Mouse (Mus musculus) limb, embryonic 14.5 days (tissue): ENCODE data around the gene Bcor. TPM values are rescaled to one million over a fixed set of nuclear protein-coding genes. Genes with fewer than 3 reads are reported as not detected.

Experiments
- ATAC-seq: fragments of 200-750 bp; cut with Nextera tagmentation; 2 replicates; pipeline ENCODE4 v1.8.0; 2017; ENCODE audit warnings: low read depth, moderate number of reproducible peaks, moderate TSS enrichment; ENCODE audit not compliant: low FRiP score
- DNase-seq: peaks from one replicate; pipeline ENCODE4 v3.0.0-alpha.2; 2015; ENCODE audit warnings: low spot score
- H3K27ac ChIP-seq: fragments of 300-500 bp; sonication (generic); replicated peaks from 2 replicates; pipeline ENCODE4 v1.5.1; 2014; ENCODE audit warnings: low read depth, mild to moderate bottlenecking, low read length, moderate library complexity, mixed read lengths
- H3K27me3 ChIP-seq: fragments of 300-500 bp; sonication (generic); 2 replicates; pipeline ENCODE4 v1.6.1; 2014; ENCODE audit warnings: low read length, mixed read lengths; ENCODE audit not compliant: control insufficient read depth, insufficient read depth
- H3K36me3 ChIP-seq: fragments of 300-500 bp; sonication (generic); 2 replicates; pipeline ENCODE4 v1.6.1; 2014; ENCODE audit warnings: mild to moderate bottlenecking, low read length, moderate library complexity, mixed read lengths; ENCODE audit not compliant: control insufficient read depth, insufficient read depth
- H3K4me1 ChIP-seq: fragments of 300-500 bp; sonication (generic); 2 replicates; pipeline ENCODE4 v1.6.1; 2014; ENCODE audit warnings: antibody characterized with exemption, low read length, mixed read lengths; ENCODE audit not compliant: control insufficient read depth, insufficient read depth
- H3K4me2 ChIP-seq: fragments of 300-500 bp; sonication (generic); replicated peaks from 2 replicates; pipeline ENCODE4 v1.6.1; 2014; ENCODE audit warnings: low read depth, mild to moderate bottlenecking, low read length, moderate library complexity; ENCODE audit not compliant: severe bottlenecking
- H3K4me3 ChIP-seq: fragments of 300-500 bp; sonication (generic); replicated peaks from 2 replicates; pipeline ENCODE4 v1.5.1; 2014; ENCODE audit warnings: low read length
- H3K9ac ChIP-seq: fragments of 300-500 bp; sonication (generic); 2 replicates; pipeline ENCODE4 v1.6.1; 2014; ENCODE audit warnings: mild to moderate bottlenecking, low read depth, low read length, moderate library complexity; ENCODE audit not compliant: severe bottlenecking
- H3K9me3 ChIP-seq: fragments of 300-500 bp; sonication (generic); 2 replicates; pipeline ENCODE4 v1.6.1; 2016; ENCODE audit warnings: low read length; ENCODE audit not compliant: control insufficient read depth
- POLR2A ChIP-seq: fragments of 200-500 bp; IDR thresholded peaks from 2 replicates; pipeline ENCODE4 v1.8.0; 2012; ENCODE audit warnings: inconsistent platforms, mild to moderate bottlenecking, moderate library complexity, borderline replicate concordance; ENCODE audit not compliant: insufficient read depth, insufficient read length; ENCODE audit errors: extremely low read depth
- WGBS: fragments of 180-500 bp; shearing (Covaris S2); extraction: QIAGEN DNeasy Blood & Tissue Kit; methylation state at CpG from one replicate; pipeline ENCODE4 v1.1.7; 2014; 5-methylcytosine and 5-hydroxymethylcytosine counted together
- polyA plus RNA-seq, 2 experiments: library from polyadenylated mRNA; depleted of rRNA in 1 of 2; stranded (reverse) in 1 of 2; unstranded in 1 of 2; fragments of >200 nt; fragmentation: Nextera tagmentation in 1 of 2; extraction: Ambion mirVana in 1 of 2; gene quantifications; 2 replicates each; pipeline versions ENCODE4 v1.2.1 to v1.2.3; 2012 to 2014

The Bcor gene
- polyA plus RNA-seq, 2 experiments: 17.0 to 20.0 TPM

DNA sequence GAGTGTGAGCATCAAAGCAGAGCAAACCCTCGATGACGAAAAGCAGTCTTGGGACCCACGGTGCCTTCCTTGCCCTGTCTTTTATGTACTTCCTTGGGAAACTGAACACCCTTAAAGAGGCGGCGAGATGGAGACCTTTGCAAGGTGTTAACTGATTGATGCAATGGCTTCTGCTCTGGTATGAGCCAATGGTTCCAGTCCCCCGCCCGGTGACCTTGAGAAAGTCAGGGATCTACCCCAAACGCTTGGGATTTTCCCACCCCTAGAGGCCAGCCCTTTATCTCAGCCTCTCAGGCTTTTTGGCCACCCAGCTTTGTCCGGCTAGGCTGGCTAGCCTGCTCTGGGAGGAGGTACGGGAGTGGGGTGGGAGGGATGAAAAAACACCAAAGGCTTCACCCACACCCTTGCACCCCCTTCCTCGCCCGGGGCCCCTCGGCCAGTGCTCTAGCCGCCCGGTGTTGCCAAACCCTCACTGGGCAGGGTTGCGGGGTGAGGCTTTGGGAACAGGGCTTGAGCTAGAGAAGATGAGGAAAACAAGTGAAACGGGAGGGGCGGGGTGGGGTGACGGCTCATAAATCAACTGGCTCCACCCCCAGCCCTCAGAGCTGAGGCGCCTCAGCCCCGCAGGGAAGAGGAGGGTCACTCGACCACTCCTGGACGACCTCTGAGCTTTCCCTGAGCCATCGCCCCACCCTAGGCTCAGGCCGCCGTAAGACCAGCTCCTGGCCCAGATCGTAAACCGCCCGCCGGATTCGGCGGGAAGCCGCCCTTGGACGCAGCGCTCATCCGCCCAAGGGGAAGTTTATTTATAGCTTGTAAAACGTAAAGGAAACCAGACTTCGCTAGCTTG, 154.7 kb downstream of the Bcor start:
- Histone ChIP-seq H3K27me3 (peaks cover 21% of the 10 kb centered on the region), H3K36me3 (no peaks in the 10 kb centered on the region), H3K4me3 (peak overlapping the region; percentile 39), H3K4me2 (peak overlapping the region; percentile 67), H3K9ac (0 out of 2 replicates have a peak overlapping the region, but pooled peaks have one; percentile 51), H3K4me1 (peaks cover 22% of the 10 kb centered on the region), H3K27ac (peak overlapping the region; percentile 79), H3K9me3 (no peaks in the 10 kb centered on the region)
- ATAC-seq: peak; percentile 19; the same call in 1 of the 2 replicates
- 9% methylated on average over 20 of the region's 38 CpGs for WGBS
- no peak for TF ChIP-seq POLR2A
- DNase-seq: peak; percentile 60

DNA sequence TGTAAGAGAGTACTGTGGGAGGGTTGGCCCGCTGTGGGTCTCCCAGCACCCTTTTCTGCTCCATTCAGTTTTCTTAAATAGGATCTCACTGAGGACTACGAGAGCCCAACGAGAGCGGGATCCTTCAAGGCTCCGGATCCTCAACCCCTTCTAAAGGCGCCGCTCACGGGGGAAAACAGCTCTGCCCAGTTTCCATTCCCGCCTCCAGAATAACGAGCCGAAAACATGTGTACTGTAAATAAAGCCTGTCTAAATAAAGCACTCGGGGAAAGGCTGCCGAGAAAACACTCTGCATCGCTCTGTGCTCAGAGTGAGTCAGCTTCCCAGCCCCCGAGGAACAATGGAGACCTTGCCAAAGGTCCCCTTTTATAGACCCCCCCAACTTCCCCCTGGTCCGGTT, 155.7 kb downstream of the Bcor start:
- TF ChIP-seq POLR2A: no peak
- no peak overlapping the region for H3K9ac ChIP-seq
- ATAC-seq: no peak
- 11% methylated on average over 16 of the region's 16 CpGs for WGBS
- no peak overlapping the region for H3K27ac ChIP-seq
- peaks cover 30% of the 10 kb centered on the region for H3K27me3 ChIP-seq
- DNase-seq: no peak
- peaks cover 31% of the 10 kb centered on the region for H3K4me1 ChIP-seq
- no peaks in the 10 kb centered on the region for H3K9me3 ChIP-seq
- H3K4me2 ChIP-seq: 0 out of 2 replicates have a peak overlapping the region, but pooled peaks have one; percentile 2
- H3K4me3 ChIP-seq: no peak overlapping the region
- no peaks in the 10 kb centered on the region for H3K36me3 ChIP-seq

DNA sequence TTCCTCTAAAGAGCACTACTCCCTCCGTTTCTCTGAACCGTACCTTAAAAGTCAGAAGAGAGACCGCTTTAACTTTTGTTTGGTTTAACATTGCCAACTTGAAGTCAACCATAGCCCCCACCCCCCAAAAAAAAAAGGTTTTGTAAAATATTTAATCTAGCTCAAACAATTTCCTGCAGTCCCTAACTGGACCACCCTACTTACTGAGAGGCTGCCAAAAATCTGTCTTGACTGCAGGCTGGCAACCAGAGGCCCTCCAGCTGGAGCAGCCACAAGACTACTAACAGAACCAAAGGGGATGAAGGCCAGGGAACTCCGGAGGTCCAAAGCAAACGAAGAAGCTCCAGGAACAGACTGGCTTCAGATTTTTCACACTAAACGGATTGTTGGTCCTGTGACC, 156.2 kb downstream of the Bcor start:
- H3K27ac ChIP-seq: no peak overlapping the region
- WGBS: 22% methylated on average over 6 of the region's 6 CpGs
- H3K4me3 ChIP-seq: no peak overlapping the region
- ATAC-seq (no peak), DNase-seq (no peak)
- peaks cover 31% of the 10 kb centered on the region for H3K27me3 ChIP-seq
- peaks cover 33% of the 10 kb centered on the region for H3K4me1 ChIP-seq
- H3K9ac ChIP-seq: no peak overlapping the region
- TF ChIP-seq POLR2A: no peak
- no peaks in the 10 kb centered on the region for H3K36me3 ChIP-seq
- H3K4me2 ChIP-seq: 0 out of 2 replicates have a peak overlapping the region, but pooled peaks have one; percentile 2
- H3K9me3 ChIP-seq: no peaks in the 10 kb centered on the region

DNA sequence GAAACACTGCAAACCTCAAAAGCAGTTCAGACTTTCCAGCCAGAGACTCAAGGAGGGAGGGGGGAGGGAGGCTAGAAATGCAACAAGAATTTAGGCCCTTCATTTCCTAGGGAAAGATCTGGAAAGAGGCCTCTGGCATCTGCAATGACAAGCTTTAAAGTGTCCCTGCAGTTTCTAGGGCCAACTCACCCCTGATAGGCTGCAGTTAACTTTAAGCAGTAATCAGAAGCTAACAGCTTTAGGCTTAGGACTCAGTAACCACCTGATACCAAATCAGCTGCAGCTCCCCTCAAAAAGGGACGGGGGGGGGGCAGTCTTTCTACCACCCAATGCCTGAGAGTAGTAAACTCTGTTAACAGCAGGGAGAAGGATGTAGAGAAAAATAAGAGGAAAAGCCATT, 156.6 kb downstream of the Bcor start:
- WGBS: 0% methylated on average over 1 of the region's 1 CpGs

DNA sequence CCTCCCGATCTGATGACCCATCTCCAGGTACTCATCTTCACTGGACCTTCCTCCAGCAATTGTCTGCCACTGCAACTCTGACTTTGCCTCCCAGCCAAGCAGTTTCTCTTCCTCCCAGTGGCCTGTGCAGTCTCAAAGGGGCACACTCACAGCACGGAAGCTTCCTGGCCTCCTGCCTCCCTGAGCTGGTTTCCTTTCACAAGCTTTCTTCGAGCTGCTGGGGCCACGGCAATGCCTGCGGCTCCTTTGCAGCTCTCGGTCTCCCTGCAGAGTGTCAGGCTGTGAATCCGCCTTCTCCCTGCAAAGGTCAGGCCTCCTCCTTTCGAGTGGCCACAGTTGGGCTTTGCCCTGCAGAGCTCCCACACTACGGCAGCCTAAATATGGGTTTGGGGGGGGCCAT, 157.0 kb downstream of the Bcor start:
- peaks cover 39% of the 10 kb centered on the region for H3K4me1 ChIP-seq
- 13% methylated on average over 9 of the region's 9 CpGs for WGBS

More for the DNA sequence above, 156.6 kb downstream of the Bcor start:
- Histone ChIP-seq H3K4me2 (0 out of 2 replicates have a peak overlapping the region, but pooled peaks have one; percentile 1), H3K27ac (no peak overlapping the region), H3K9me3 (no peaks in the 10 kb centered on the region), H3K36me3 (no peaks in the 10 kb centered on the region), H3K9ac (no peak overlapping the region), H3K27me3 (peaks cover 31% of the 10 kb centered on the region), H3K4me3 (no peak overlapping the region), H3K4me1 (peaks cover 35% of the 10 kb centered on the region)
- DNase-seq (no peak), ATAC-seq (no peak)
- no peak for TF ChIP-seq POLR2A

More for the DNA sequence above, 157.0 kb downstream of the Bcor start:
- H3K27me3 ChIP-seq: peaks cover 31% of the 10 kb centered on the region
- H3K4me2 ChIP-seq: 0 out of 2 replicates have a peak overlapping the region, but pooled peaks have one; percentile 1
- H3K36me3 ChIP-seq: no peaks in the 10 kb centered on the region
- no peak for TF ChIP-seq POLR2A
- no peak overlapping the region for H3K27ac ChIP-seq
- no peaks in the 10 kb centered on the region for H3K9me3 ChIP-seq
- no peak for ATAC-seq
- H3K9ac ChIP-seq: no peak overlapping the region
- DNase-seq: no peak
- no peak overlapping the region for H3K4me3 ChIP-seq
